Mouse (Mus musculus) liver, adult 2 months (tissue): ENCODE measurements around the gene Atl2.

Source experiments
- CTCF ChIP-seq: fragments of 200-500 bp; IDR thresholded peaks from 2 replicates; pipeline ENCODE4 v1.5.1; 2011; ENCODE audit warnings: low read depth, low read length, control low read depth
- POLR2A ChIP-seq: fragments of 200-500 bp; IDR thresholded peaks from 2 replicates; pipeline ENCODE4 v1.6.1; 2011; ENCODE audit warnings: low read length, control low read depth; ENCODE audit not compliant: insufficient read depth; ENCODE audit errors: extremely low read depth

GRCm38 (mm10) chr17:79887926-79888325 is 8.0 kb downstream of the Atl2 start:
- TF ChIP-seq CTCF, result no peak
- TF ChIP-seq POLR2A, result no peak
